Mouse (Mus musculus) hindlimb bud, embryonic 11.5 days (tissue): ENCODE measurements around the gene Fgf13.

ENCODE experiments used
- DNase-seq: peaks from one replicate; pipeline ENCODE4 v3.0.0-alpha.2; 2012; ENCODE audit warnings: low read depth, low spot score; ENCODE audit errors: extremely low spot score

Gene Fgf13

DNA sequence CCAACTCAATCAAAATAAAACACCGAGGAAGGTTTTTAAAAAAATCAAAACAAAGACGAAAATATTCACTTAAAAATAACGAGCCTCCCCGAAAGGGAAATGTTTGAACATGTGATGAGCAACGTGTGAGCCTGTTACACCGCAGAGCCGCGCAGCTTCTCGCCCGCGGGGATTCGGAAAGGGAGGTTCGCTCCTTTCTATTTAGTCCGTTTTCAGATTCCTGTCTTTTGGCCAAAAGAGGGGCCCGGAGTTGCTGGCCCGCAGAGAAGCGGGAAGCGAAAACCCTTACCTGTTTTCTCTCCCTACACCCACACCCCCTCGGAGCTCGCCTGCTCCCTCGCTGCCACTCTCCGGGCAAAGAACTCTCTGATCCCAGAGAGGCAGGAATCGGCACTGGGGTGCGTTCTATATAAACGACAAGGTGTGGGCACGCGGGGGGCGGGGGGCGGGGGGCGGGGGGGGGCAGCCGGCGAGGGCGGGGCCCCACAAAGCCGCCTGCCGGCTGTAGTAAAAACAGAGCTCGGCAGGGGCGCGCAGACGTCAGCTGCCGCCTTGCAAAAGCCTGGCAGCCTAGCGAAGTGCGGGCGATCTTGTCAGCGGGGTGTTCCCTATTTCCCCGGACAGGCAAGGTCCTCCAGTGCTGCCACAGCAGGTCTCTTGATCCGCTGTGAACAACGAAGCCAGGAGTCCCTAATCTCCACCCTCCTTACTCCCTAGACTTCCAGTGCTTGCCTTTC, at the start of gene Fgf13:
Gene Fgf13 (minus strand): TSS at position 377 of the 737 bp plus-strand sequence.
- DNase-seq: no peak

- no peak for DNase-seq
Observed at GRCm38 (mm10) chrX:59606535-59606934, 38.7 kb upstream of the Fgf13 start.

- DNase-seq: no peak
Observed at GRCm38 (mm10) chrX:59589050-59589449, 21.2 kb upstream of the Fgf13 start.

DNA sequence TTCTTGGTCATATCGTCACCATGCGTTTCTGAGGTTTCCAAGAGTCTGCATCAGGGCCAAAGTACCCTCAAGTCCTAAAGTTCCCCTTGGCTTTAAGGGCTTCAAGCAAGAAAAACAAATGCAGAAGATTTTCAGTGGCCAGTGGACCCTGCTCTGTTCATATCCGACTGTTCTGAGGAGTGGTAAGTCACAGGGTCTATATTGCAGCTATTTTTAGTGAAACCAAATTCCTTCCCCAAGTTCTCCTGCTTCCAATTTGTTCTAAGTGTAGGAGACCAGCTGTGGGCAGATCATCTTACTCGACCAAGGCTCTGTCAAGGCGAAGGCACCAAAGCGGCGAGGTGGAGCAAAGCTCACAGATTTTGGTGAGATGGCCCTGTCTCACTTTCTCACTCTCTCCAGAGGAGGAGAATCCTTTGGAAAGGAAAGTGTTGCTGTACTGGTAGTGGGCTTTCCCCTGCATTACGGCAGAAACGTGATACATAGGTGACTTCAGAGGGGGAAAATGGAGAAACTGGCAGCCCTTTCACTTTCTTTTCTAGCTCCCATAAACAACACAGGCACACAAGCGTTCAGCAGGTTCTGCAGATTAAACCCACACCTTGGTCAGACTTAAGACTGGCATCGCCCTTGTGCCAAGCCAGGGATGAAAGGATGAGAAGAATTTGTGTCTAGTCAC, 17.8 kb upstream of the Fgf13 start:
- no peak for DNase-seq

GRCm38 (mm10) chrX:59584034-59584433, 16.2 kb upstream of the Fgf13 start:
- DNase-seq: no peak

DNA sequence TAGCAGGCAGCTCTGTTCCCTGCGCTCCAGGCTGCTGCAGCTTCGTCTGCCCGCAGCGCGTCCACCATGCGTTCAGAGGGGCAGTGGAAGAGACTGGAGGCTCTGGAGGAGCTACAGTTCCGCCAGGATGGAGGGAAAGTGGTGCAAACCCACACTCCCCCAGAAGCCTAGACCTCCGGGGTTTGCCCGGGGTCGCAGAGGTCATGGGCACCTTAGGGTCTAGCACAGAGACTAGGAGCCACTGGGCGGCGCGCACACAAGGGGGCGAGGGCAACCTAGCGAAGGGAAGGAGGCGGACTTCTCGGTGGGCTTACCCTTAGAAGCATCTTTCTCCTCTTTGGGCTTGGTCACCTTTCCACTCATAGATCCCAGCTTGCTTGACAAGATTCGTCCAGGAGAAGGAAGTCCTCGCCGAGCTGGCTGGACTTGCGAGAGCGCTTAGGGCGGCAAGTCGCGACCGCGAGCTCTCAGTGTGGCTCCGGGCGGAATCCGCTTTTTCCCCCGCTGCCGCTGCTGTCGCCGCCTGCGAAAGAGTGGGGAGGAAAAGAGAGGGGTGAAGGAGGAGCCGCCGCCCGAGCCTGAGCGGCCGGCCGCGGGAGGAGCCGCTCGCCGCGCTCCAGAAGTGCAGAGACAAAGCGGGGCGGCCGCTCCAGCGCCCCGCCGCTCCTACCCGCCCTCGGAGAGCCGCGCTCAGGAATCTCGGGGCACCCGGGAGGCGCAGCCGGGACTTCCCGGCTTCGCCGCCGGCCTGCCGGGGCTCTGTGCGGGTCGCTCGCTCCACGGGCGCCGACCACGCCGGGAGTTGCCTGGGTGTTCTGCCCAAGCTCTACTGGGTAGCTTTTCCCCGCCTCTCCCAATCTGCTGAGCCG, 811 bp downstream of the Fgf13 start:
- DNase-seq: no peak

- DNase-seq: no peak
Observed at GRCm38 (mm10) chrX:59566017-59566679, 1.7 kb downstream of the Fgf13 start.

DNA sequence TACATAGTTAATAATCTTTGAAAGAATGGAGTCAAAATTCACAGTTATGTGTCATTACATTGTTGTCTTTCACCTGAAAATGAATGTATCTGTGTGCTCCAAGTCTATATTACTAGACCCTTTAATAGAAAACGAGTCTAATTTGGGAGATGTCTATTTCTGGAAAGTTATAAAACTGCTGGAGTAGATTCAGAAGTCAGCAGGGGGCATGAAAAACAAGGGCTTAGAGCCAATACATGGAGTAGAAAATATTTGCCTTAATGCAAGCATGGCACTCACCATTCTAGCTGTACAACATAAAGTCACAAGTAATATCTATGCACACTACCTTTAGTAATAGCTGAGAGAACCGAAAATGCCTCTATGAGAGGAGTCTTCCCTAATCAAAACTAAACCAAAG, 19.9 kb downstream of the Fgf13 start:
- no peak for DNase-seq

GRCm38 (mm10) chrX:59508273-59508672, 59.6 kb downstream of the Fgf13 start:
- DNase-seq: no peak

- no peak for DNase-seq
Observed at GRCm38 (mm10) chrX:59493388-59493787, 74.5 kb downstream of the Fgf13 start.

GRCm38 (mm10) chrX:59485426-59485825, 82.4 kb downstream of the Fgf13 start:
- no peak for DNase-seq

- DNase-seq: no peak
Observed at GRCm38 (mm10) chrX:59402596-59403285, 165.1 kb downstream of the Fgf13 start.

GRCm38 (mm10) chrX:59290916-59291411, 276.9 kb downstream of the Fgf13 start:
- DNase-seq: no peak

- DNase-seq: no peak
Observed at GRCm38 (mm10) chrX:59251576-59251975, 316.3 kb downstream of the Fgf13 start.

DNA sequence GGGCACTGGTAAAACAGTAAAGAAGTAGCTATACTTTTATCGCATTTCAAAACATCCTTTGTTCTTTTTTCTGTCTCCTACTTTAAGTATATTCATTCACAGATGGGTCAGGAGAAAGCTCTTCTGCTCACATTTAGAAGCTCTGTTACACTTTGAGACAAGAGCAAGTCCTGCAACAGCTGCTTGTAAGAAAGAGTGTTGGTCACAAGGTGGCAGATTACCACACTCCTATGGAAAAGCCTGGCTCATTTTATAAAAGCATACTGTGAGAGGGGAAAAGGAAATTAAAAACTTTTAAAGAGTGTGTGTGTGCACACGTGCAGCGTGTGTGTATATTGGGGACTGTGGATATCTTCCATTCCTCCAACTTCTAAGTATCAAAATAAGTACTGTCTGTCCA, 324.1 kb downstream of the Fgf13 start:
- DNase-seq: no peak

- DNase-seq: no peak
Observed at GRCm38 (mm10) chrX:59243176-59243575, 324.7 kb downstream of the Fgf13 start.

- no peak for DNase-seq
Observed at GRCm38 (mm10) chrX:59241460-59241747, 326.5 kb downstream of the Fgf13 start.

GRCm38 (mm10) chrX:59240683-59241459, 327.0 kb downstream of the Fgf13 start:
- DNase-seq: no peak

DNA sequence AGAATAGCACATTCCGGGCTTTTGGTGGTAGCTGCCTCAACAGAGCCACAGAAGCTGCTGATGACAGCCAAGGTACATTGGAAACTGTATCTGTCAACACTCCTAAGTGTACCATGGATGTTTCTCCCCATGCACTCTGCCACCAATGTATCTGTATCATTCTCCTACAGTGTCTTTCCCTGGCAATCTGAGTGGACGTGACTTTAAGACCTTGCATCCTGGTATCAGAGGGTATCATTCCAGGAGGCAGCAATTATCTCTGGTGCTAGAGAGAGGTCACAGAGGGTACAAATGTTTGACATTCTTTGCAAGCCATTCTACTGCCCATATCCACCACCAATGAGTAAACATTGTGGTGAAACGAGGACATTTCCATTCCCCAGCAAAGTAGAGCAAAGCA, 347.2 kb downstream of the Fgf13 start:
- DNase-seq: no peak

DNA sequence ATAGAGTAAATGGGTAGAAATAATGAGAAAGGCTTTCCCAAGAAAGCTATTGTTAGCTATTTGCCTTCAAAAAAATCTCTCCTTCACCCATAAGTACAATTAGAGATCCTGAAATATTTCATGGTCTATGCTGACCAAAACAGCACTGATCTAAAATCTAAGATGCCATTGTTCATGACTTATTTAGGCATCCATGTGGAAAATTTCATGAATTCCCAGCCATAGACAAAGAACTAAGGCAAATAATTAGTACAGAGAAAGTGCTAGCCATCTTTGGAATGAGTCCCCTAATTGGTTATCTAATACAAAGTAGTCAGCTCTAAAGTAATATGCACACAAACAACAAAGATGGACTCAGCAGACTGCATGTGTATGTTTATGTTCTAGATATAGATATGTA, 366.7 kb downstream of the Fgf13 start:
- DNase-seq: no peak
